Mouse (Mus musculus) adrenal gland, postnatal 14 days (tissue): ENCODE measurements around the gene Stam2. TPM values are rescaled to one million over a fixed set of nuclear protein-coding genes. Genes with fewer than 3 reads are reported as not detected.

Experiments
- DNase-seq: peaks from one replicate; pipeline ENCODE4 v3.0.0; 2021; ENCODE audit warnings: mixed read lengths
- total RNA-seq: library from RNA; stranded (reverse); gene quantifications from 2 replicates; pipeline ENCODE4 v1.2.3, GENCODE M21; 2021

Stam2 gene
- total RNA-seq, 1 experiment from 2014 or later = 30.0 TPM

GRCm38 (mm10) chr2:52730891-52731290 lies 11.2 kb downstream of the Stam2 start:
- DNase-seq = no peak

DNA sequence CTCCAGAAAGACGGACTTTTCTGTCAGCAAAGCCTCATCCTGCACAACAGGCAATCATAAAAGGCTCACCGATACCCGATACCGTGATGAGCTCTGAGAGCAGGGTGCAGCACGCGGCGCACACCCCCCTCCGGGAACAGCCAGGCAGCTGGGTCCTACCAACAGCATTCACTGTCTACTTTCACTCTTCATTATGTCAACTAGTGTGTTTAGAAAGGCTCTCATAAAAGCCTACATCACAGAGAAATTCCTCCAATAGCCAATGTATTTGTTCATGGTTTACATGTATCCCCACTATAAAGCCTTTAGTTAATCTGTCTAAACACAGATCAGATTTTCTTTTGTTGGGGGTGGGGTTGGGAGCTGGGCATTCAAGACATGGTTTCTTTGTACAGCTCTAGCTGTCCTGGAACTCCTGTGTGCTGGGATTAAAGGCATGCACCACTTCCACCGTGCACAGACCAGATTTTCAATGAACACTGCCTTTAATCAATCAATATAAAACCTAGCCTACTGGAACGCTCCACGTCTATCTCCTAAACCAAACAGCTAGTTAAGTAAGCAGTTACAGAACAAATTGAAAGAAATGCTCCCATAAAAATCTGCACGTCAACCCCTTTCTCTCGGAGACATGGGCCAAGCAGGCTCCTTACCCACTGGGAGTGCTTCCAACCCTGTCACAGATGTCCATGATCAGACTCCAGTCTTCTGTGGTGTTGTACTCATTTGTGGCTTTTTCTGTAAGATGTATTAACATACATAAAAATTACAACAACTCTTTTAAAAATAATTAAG lies 21.7 kb downstream of the Stam2 start:
- DNase-seq = peak; percentile 24

- DNase-seq = no peak
Observed at GRCm38 (mm10) chr2:52717076-52717475, 25.0 kb downstream of the Stam2 start.

GRCm38 (mm10) chr2:52715538-52715937 lies 26.5 kb downstream of the Stam2 start:
- no peak for DNase-seq

GRCm38 (mm10) chr2:52714111-52714510 lies 28.0 kb downstream of the Stam2 start:
- no peak for DNase-seq

DNA sequence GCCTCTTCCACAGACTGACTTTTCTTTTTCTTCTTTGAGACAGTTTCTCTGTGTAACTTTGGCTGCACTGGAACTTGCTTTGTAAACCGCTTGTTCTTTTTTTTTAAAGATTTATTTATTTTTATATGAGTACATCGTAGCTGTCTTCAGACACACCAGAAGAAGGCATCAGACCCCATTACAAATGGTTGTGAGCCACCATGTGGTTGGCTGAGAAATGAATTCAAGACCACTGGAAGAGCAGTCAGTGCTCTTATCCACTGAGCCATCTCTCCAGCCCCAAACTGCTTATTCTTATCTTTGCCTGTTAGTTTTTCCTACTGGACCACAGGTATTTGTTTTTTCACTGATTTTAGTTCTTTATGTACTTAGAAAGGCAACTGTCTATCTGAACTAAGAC lies 31.3 kb downstream of the Stam2 start:
- DNase-seq = no peak

GRCm38 (mm10) chr2:52709417-52709816 lies 32.7 kb downstream of the Stam2 start:
- DNase-seq = no peak

GRCm38 (mm10) chr2:52701368-52702036 lies 40.6 kb downstream of the Stam2 start:
- no peak for DNase-seq

GRCm38 (mm10) chr2:52700352-52700751 lies 41.7 kb downstream of the Stam2 start:
- no peak for DNase-seq

DNA sequence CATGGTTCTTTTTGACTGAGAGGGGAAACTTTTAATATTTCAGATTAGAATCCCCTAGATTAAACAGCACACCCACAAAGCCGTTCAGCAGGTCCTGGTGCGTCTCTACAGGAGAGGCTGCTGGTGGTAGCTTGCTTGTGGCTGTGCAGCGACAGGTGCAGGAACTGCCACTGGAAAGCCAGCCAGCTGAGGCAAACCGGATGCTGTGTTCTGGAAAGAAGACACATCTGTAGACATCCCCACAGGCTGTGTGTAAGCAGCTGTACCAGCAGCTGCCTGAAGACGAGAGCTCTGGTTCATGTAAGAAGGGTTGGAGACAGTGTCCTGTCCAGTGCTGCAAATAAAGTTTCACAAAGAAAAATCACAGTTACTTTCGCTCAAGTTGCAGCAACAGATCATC lies 47.5 kb downstream of the Stam2 start:
- DNase-seq = no peak

- DNase-seq = no peak
Observed at GRCm38 (mm10) chr2:52691745-52692144, 50.3 kb downstream of the Stam2 start.

- DNase-seq = no peak
Observed at GRCm38 (mm10) chr2:52686601-52687000, 55.5 kb downstream of the Stam2 start.

- DNase-seq = no peak
Observed at GRCm38 (mm10) chr2:52677589-52677988, 64.5 kb downstream of the Stam2 start.

DNA sequence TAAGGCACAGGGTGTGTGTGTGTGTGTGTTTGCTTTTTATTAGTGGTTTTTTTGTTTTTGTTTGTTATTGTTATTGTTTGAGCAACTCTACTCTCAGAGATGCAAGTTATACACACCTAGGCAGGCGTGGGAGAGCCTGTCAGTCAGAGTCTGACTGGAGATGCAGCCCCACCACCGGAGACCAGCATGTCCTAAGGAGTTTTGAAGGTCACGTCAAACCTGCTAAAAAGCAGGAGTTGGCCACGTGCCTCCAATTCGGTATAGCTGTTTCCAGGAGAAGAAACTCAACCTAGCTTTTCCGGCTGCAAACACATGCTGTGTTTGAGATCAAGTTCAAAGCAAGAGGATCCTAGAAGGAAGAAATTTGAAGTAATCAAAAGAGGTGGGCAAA lies 65.2 kb downstream of the Stam2 start:
- no peak for DNase-seq

DNA sequence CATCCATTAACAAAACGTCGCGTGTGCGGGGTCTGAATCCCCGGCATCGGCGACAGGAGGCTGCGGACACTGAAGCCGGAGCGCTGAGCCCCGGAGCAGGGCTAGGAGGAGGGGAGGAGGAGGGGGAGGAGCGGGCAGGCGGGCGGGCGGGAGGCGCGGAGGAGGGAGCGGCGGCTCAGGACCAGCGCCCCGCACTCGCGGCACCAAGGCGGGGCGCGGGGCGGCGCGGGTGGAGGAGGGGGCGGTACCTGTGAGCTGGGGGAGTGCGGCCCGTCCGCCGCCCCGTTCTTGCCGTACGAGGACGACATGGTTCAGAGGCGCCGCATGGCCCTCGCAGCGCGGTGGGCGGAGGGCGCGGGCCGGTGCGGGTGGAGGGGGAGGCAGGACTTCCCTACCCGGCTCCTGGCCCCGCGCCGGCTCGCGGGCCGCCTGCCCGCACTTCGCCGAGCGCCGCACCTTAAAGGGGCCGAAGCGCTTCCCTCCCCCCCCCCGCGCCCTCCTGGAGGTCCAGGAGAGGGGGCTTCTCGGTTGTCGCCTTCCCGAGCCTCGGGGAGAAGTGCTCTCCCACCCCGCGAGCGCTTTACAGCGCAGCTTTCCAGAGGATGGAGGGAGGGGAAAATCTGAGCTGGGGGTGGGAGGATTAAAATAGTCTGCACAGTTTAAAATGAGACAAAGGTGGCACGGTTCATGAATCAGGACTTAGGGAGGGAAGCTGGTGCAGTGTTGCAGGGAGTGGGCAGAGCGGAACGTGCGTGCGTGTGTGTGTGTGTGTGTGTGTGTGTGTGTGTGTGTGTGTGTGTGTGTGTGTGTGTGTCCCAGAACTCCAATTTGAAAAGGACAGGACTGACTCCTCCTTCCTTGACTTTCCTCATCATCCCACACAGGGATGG lies 65.8 kb downstream of the Stam2 start, which contains the start of gene Cacnb4:
Gene Cacnb4 (minus strand): TSS at position 809 of the 890 bp plus-strand sequence.
- peak; percentile 61 for DNase-seq

GRCm38 (mm10) chr2:52675278-52675987 lies 66.6 kb downstream of the Stam2 start:
- no peak for DNase-seq

GRCm38 (mm10) chr2:52674886-52675277 lies 67.2 kb downstream of the Stam2 start:
- peak; percentile 27 for DNase-seq

DNA sequence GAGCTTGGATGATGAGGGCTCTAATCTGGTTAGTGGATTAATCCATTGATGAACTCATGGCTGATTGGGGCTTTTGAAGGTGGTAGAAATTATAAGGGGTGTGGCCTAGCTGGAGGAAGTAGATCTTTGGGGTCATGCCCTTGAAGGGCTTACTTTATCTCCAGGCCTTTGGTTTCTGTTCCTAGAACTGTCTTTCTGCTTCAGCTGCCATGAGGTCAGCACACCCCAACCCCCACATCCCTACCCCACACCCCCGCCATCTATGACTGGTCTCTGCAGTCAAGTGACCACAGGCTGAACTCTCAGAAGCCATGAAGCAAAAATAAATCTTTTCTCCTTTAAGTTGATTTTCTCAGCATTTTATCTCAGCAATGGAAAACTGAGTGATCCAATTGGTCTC lies 68.9 kb downstream of the Stam2 start:
- DNase-seq = no peak

GRCm38 (mm10) chr2:52670733-52671132 lies 71.3 kb downstream of the Stam2 start:
- no peak for DNase-seq

DNA sequence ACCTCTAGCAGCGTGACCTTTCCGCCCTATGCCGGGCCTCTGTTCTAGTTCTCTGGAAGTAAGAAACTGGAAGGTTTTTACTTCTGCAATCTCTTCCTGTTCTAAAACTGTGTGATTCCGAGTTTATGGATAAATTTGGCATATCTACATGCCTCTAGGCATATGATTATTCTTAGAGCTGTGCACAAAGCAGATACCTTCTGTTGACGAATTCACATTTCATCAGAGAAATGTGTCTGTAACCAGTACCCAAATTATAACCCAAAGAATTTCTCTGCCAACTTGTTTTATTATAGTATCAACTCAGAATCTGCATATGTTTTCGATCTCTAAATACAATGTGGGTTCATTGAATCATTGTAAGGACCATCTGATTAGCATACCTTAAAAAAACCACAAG lies 73.6 kb downstream of the Stam2 start:
- no peak for DNase-seq

DNA sequence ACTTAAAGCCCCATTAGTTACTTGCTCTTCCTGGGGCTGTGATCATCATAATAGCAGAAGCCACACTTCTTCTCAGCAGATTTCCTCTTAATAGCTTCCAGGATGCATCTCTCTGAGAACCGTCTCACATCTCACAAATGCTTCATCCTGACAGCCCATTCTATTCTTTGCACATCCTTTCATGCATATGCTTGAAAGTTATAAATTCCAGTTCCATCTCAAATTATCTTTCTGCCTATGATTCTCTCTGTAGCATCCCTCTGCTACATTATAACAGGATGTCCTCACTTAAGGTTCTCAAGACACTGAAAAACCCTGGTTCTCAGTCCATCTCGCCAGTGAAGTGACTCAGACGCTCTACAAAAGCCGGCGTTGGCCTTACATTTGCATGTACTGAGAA lies 85.4 kb downstream of the Stam2 start:
- no peak for DNase-seq

GRCm38 (mm10) chr2:52654541-52654940 lies 87.5 kb downstream of the Stam2 start:
- no peak for DNase-seq
